Mouse (Mus musculus): ENCODE data around the gene Hrh1. TPM values are rescaled to one million over a fixed set of nuclear protein-coding genes. Genes with fewer than 3 reads are reported as not detected.

The Hrh1 gene
- polyA plus RNA-seq (2014; fragmentation: Nextera tagmentation; extraction: Ambion mirVana), result not detected in 2 replicates

GRCm38 (mm10) chr6:114397691-114398217, at the start of gene Hrh1:
TSS of gene Hrh1 (plus strand) at chr6:114397936.
- Histone ChIP-seq H3K9ac (ENCODE audit: low read length) (peak within 1 kb of the TSS; percentile 9), H3K27ac (replicated peaks; ENCODE audit: low read depth, low read length) (no peak within 1 kb of the TSS), H3K36me3 (ENCODE audit: control insufficient read depth, insufficient read depth, low read length) (no peaks in the 10 kb centered on the region), H3K4me3 (ENCODE audit: low read depth, low read length) (peak within 1 kb of the TSS; percentile 48), H3K9me3 (ENCODE audit: control insufficient read depth, low read length) (no peaks in the 10 kb centered on the region), H3K4me2 (ENCODE audit: low read depth, severe bottlenecking) (peak within 1 kb of the TSS; percentile 87), H3K4me1 (ENCODE audit: control insufficient read depth, insufficient read depth, low read length) (peaks cover 4% of the 10 kb centered on the region; the same call in 1 of the 2 replicates), H3K27me3 (ENCODE audit: control insufficient read depth, insufficient read depth, low read length) (peaks cover 39% of the 10 kb centered on the region)
- no peak for ATAC-seq (ENCODE audit: insufficient number of reproducible peaks, low FRiP score, low TSS enrichment, low read depth)
- WGBS, result 1% methylated on average over 42 of the region's 56 CpGs
- DNase-seq (ENCODE audit: low spot score), result peak; percentile 51

DNA sequence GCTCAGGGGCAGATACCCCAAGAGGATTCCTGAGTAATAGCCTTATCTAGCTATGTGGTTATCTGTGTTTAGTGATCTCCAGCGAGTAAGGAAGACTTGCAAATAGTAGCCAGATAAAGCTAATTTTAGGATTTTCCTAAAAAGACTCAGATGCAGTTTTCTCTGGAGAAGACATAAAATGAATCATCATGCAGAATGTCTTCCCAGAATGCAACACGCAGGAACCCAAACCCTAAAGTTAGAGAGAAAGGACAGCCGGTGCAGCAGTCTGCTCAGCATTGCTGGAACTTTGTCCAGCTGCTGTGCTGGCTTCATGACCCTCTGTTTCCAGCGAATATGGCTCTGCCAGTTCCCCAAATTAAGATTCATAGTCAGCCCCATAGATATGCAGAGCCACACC, 43.1 kb upstream of the Hrh1 start:
- no peak for DNase-seq (ENCODE audit: low spot score)
- H3K4me3 ChIP-seq (ENCODE audit: low read depth, low read length), result no peak overlapping the region
- H3K27ac ChIP-seq (replicated peaks; ENCODE audit: low read depth, low read length), result no peak overlapping the region
- H3K36me3 ChIP-seq (ENCODE audit: control insufficient read depth, insufficient read depth, low read length), result no peaks in the 10 kb centered on the region
- H3K9me3 ChIP-seq (ENCODE audit: control insufficient read depth, low read length), result no peaks in the 10 kb centered on the region
- no peak for ATAC-seq (ENCODE audit: insufficient number of reproducible peaks, low FRiP score, low TSS enrichment, low read depth)
- 79% methylated on average over 4 of the region's 4 CpGs for WGBS
- H3K4me1 ChIP-seq (ENCODE audit: control insufficient read depth, insufficient read depth, low read length), result no peaks in the 10 kb centered on the region
- H3K4me2 ChIP-seq (ENCODE audit: low read depth, severe bottlenecking), result no peak overlapping the region
- H3K27me3 ChIP-seq (ENCODE audit: control insufficient read depth, insufficient read depth, low read length), result no peaks in the 10 kb centered on the region
- H3K9ac ChIP-seq (ENCODE audit: low read length), result no peak overlapping the region

DNA sequence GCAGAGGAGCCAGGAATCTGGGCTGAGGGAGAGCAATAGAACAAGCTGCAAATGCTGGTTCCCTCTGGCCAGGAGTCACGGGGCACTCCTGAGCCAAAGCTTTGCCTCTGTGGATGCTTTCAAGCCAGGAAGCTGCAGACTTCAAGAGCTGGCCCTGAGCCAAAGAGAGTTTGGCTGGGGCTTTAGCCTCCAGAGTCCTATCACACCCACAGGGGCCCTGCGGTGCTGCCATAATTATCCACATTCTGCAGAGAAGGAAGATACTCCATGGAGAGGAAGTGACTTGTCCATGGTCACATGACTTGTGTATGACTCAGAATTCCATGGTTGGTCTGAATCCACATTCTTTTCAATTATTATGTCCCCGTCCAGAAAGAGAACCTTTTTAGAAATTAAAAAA, 39.6 kb upstream of the Hrh1 start:
- Histone ChIP-seq H3K4me3 (ENCODE audit: low read depth, low read length) (no peak overlapping the region), H3K9ac (ENCODE audit: low read length) (no peak overlapping the region), H3K4me2 (ENCODE audit: low read depth, severe bottlenecking) (no peak overlapping the region), H3K4me1 (ENCODE audit: control insufficient read depth, insufficient read depth, low read length) (no peaks in the 10 kb centered on the region), H3K27me3 (ENCODE audit: control insufficient read depth, insufficient read depth, low read length) (no peaks in the 10 kb centered on the region), H3K27ac (replicated peaks; ENCODE audit: low read depth, low read length) (no peak overlapping the region), H3K36me3 (ENCODE audit: control insufficient read depth, insufficient read depth, low read length) (no peaks in the 10 kb centered on the region), H3K9me3 (ENCODE audit: control insufficient read depth, low read length) (no peaks in the 10 kb centered on the region)
- 67% methylated on average over 3 of the region's 3 CpGs for WGBS
- DNase-seq (ENCODE audit: low spot score), result no peak
- ATAC-seq (ENCODE audit: insufficient number of reproducible peaks, low FRiP score, low TSS enrichment, low read depth), result no peak

DNA sequence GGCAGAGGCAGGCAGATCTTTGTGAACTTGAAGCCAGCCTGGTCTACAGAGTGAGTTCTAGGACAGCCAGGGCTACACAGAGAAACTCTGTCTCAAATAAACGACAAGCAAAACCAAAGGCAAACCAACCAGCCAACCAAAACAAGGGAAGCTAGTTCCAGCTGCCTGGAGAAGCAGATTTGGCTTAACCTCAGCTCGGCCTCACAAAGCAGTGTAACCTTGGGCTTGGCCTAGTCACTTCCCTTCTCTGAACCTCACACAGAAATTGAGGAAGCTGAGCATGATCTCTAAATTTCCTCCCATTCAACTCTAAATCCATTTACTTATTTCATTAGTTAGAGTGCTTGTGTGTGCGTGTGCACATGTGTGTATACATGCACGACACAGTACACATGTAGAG, 35.4 kb upstream of the Hrh1 start:
- no peak for ATAC-seq (ENCODE audit: insufficient number of reproducible peaks, low FRiP score, low TSS enrichment, low read depth)
- DNase-seq (ENCODE audit: low spot score), result no peak
- Histone ChIP-seq H3K4me1 (ENCODE audit: control insufficient read depth, insufficient read depth, low read length) (no peaks in the 10 kb centered on the region), H3K27me3 (ENCODE audit: control insufficient read depth, insufficient read depth, low read length) (no peaks in the 10 kb centered on the region), H3K36me3 (ENCODE audit: control insufficient read depth, insufficient read depth, low read length) (no peaks in the 10 kb centered on the region), H3K27ac (replicated peaks; ENCODE audit: low read depth, low read length) (no peak overlapping the region), H3K4me2 (ENCODE audit: low read depth, severe bottlenecking) (no peak overlapping the region), H3K4me3 (ENCODE audit: low read depth, low read length) (no peak overlapping the region), H3K9me3 (ENCODE audit: control insufficient read depth, low read length) (no peaks in the 10 kb centered on the region), H3K9ac (ENCODE audit: low read length) (no peak overlapping the region)
- 81% methylated on average over 4 of the region's 4 CpGs for WGBS

- H3K9me3 ChIP-seq (ENCODE audit: control insufficient read depth, low read length), result no peaks in the 10 kb centered on the region
- H3K36me3 ChIP-seq (ENCODE audit: control insufficient read depth, insufficient read depth, low read length), result no peaks in the 10 kb centered on the region
- no peaks in the 10 kb centered on the region for H3K27me3 ChIP-seq (ENCODE audit: control insufficient read depth, insufficient read depth, low read length)
- no peak overlapping the region for H3K9ac ChIP-seq (ENCODE audit: low read length)
- no peak overlapping the region for H3K27ac ChIP-seq (replicated peaks; ENCODE audit: low read depth, low read length)
- H3K4me2 ChIP-seq (ENCODE audit: low read depth, severe bottlenecking), result no peak overlapping the region
- DNase-seq (ENCODE audit: low spot score) (no peak), ATAC-seq (ENCODE audit: insufficient number of reproducible peaks, low FRiP score, low TSS enrichment, low read depth) (no peak)
- 90% methylated on average over 8 of the region's 8 CpGs for WGBS
- no peaks in the 10 kb centered on the region for H3K4me1 ChIP-seq (ENCODE audit: control insufficient read depth, insufficient read depth, low read length)
- H3K4me3 ChIP-seq (ENCODE audit: low read depth, low read length), result no peak overlapping the region
Observed at GRCm38 (mm10) chr6:114363740-114364139, 34.0 kb upstream of the Hrh1 start.

GRCm38 (mm10) chr6:114364734-114365133, 33.0 kb upstream of the Hrh1 start:
- H3K36me3 ChIP-seq (ENCODE audit: control insufficient read depth, insufficient read depth, low read length), result no peaks in the 10 kb centered on the region
- no peak overlapping the region for H3K27ac ChIP-seq (replicated peaks; ENCODE audit: low read depth, low read length)
- H3K27me3 ChIP-seq (ENCODE audit: control insufficient read depth, insufficient read depth, low read length), result no peaks in the 10 kb centered on the region
- H3K9me3 ChIP-seq (ENCODE audit: control insufficient read depth, low read length), result no peaks in the 10 kb centered on the region
- no peak overlapping the region for H3K9ac ChIP-seq (ENCODE audit: low read length)
- H3K4me3 ChIP-seq (ENCODE audit: low read depth, low read length), result no peak overlapping the region
- ATAC-seq (ENCODE audit: insufficient number of reproducible peaks, low FRiP score, low TSS enrichment, low read depth), result no peak
- no peak overlapping the region for H3K4me2 ChIP-seq (ENCODE audit: low read depth, severe bottlenecking)
- no peaks in the 10 kb centered on the region for H3K4me1 ChIP-seq (ENCODE audit: control insufficient read depth, insufficient read depth, low read length)
- WGBS, result 83% methylated on average over 5 of the region's 5 CpGs
- DNase-seq (ENCODE audit: low spot score), result no peak

DNA sequence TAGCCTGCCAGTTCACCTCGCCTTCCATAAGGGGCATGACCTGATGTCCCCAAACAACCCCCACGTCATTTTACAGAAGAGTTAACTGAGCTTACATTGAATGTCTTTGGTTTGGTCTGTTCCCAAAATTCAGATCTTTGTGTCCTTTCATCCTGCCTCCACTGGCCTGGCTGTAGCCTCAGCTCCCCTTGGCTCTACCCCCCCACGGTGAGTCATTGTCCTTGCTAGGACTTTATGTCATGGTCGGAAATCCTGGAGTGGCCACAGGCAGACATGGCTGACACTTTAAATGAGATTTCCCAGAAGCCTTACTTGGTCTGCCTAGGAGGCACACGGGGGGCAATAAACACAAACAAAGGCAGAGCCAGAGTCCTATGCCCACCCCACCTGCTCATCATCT, 31.5 kb upstream of the Hrh1 start:
- H3K4me3 ChIP-seq (ENCODE audit: low read depth, low read length), result no peak overlapping the region
- H3K4me1 ChIP-seq (ENCODE audit: control insufficient read depth, insufficient read depth, low read length), result no peaks in the 10 kb centered on the region
- no peak overlapping the region for H3K27ac ChIP-seq (replicated peaks; ENCODE audit: low read depth, low read length)
- ATAC-seq (ENCODE audit: insufficient number of reproducible peaks, low FRiP score, low TSS enrichment, low read depth), result no peak
- no peaks in the 10 kb centered on the region for H3K36me3 ChIP-seq (ENCODE audit: control insufficient read depth, insufficient read depth, low read length)
- no peaks in the 10 kb centered on the region for H3K9me3 ChIP-seq (ENCODE audit: control insufficient read depth, low read length)
- WGBS, result 65% methylated on average over 5 of the region's 5 CpGs
- no peak overlapping the region for H3K9ac ChIP-seq (ENCODE audit: low read length)
- no peaks in the 10 kb centered on the region for H3K27me3 ChIP-seq (ENCODE audit: control insufficient read depth, insufficient read depth, low read length)
- DNase-seq (ENCODE audit: low spot score), result no peak
- H3K4me2 ChIP-seq (ENCODE audit: low read depth, severe bottlenecking), result no peak overlapping the region

- 66% methylated on average over 6 of the region's 6 CpGs for WGBS
Observed at GRCm38 (mm10) chr6:114367681-114368080, 30.1 kb upstream of the Hrh1 start.

DNA sequence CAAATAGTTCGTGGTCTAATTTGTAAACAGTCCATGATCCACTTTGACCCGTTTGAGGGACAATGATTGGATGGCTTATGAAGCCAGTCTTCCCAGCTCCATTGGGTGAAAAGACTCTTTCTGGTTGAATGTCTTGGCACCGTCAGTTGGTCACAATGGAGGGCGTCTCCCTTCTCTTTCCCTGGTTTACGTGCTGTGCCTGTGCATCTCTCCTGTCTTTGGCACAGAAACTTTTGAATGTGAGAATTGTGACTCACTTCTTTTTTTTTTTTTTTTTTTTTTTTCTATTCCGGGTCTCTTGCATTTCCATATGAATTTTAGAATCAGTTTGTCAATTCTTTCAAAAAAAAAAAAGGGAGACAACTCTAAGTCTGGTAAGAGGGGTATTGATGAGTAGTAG, 29.5 kb upstream of the Hrh1 start:
- Histone ChIP-seq H3K4me3 (ENCODE audit: low read depth, low read length) (no peak overlapping the region), H3K9me3 (ENCODE audit: control insufficient read depth, low read length) (no peaks in the 10 kb centered on the region), H3K4me2 (ENCODE audit: low read depth, severe bottlenecking) (no peak overlapping the region), H3K9ac (ENCODE audit: low read length) (no peak overlapping the region), H3K27me3 (ENCODE audit: control insufficient read depth, insufficient read depth, low read length) (no peaks in the 10 kb centered on the region), H3K36me3 (ENCODE audit: control insufficient read depth, insufficient read depth, low read length) (no peaks in the 10 kb centered on the region), H3K4me1 (ENCODE audit: control insufficient read depth, insufficient read depth, low read length) (no peaks in the 10 kb centered on the region), H3K27ac (replicated peaks; ENCODE audit: low read depth, low read length) (no peak overlapping the region)
- 83% methylated on average over 6 of the region's 6 CpGs for WGBS
- DNase-seq (ENCODE audit: low spot score) (no peak), ATAC-seq (ENCODE audit: insufficient number of reproducible peaks, low FRiP score, low TSS enrichment, low read depth) (no peak)

More at GRCm38 (mm10) chr6:114367681-114368080, 30.1 kb upstream of the Hrh1 start:
- no peak overlapping the region for H3K4me2 ChIP-seq (ENCODE audit: low read depth, severe bottlenecking)
- no peak overlapping the region for H3K4me3 ChIP-seq (ENCODE audit: low read depth, low read length)
- DNase-seq (ENCODE audit: low spot score) (no peak), ATAC-seq (ENCODE audit: insufficient number of reproducible peaks, low FRiP score, low TSS enrichment, low read depth) (no peak)
- H3K27ac ChIP-seq (replicated peaks; ENCODE audit: low read depth, low read length), result no peak overlapping the region
- H3K4me1 ChIP-seq (ENCODE audit: control insufficient read depth, insufficient read depth, low read length), result no peaks in the 10 kb centered on the region
- H3K9ac ChIP-seq (ENCODE audit: low read length), result no peak overlapping the region
- H3K36me3 ChIP-seq (ENCODE audit: control insufficient read depth, insufficient read depth, low read length), result no peaks in the 10 kb centered on the region
- no peaks in the 10 kb centered on the region for H3K27me3 ChIP-seq (ENCODE audit: control insufficient read depth, insufficient read depth, low read length)
- no peaks in the 10 kb centered on the region for H3K9me3 ChIP-seq (ENCODE audit: control insufficient read depth, low read length)

All from limb, embryonic 11.5 days (tissue).